ENCODE assay signal across 8 mouse cellular contexts in the genomic region with DNA sequence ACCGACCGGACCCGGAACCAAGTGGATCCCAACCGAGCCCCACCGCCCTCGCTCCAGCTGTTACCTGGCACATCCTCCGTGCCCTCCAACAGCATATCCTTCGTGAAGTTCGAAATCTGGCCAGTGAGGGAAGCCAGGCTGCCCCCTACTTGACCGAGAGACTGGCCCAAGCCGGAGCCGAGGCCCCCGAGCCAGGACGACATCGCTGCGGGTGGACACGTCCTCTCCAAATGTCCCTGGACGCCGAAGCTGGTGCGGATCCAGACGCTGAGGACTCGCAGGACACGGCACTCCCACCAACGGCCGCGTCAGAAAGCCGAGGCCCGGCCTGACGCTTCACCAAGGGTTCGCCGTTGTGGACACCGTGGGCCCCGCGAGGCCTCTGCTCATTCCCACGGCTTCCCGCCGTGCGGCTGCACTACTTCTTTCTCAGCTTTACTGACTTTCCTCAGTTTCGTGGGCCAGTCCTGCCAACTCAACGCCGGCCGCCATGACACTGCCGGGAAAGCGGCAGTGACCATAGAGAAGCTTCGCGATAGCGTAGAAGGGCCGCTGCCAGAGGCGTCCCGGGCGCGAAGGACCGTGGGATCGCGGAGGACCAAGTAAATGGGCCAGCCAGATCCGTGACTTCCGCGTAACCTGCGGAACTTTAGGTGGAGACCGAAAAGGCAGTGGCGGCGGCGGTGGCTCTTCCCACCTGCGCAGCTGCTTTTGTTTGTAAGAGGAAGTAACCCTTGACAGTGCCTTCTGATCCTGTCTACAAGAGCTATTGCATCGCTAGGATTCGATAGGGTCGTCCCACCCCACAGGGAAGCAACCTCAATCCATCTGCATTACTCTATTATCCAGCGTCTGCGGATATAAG. TPM values are rescaled to one million over a fixed set of nuclear protein-coding genes. Genes with fewer than 3 reads are reported as not detected.
DNase-seq lines count a peak whose midpoint lies in the region; ATAC-seq and TF ChIP-seq lines count a peak whose summit lies in the region.

Trip11 (minus strand) TSS at position 642 of the 865 bp plus-strand sequence.

- H3K4me2 ChIP-seq in hindbrain, embryonic 13.5 days: peak within 1 kb of the TSS; percentile 84

- peaks cover 12% of the 10 kb centered on the region for H3K36me3 ChIP-seq in hindbrain, embryonic 13.5 days

- no peak for TF ChIP-seq CTCF in Patski (IDR thresholded peaks at IDR 0.05)

- H3K9ac ChIP-seq in hindbrain, embryonic 13.5 days: peak within 1 kb of the TSS; percentile 92

- POLR2A ChIA-PET in Patski (lab: Charles Lee): interaction anchor here (0.7 kb wide), 1 partner anchor 62 kb away, joined by 3 read pairs; no protein-coding TSS in a partner anchor

- H3K4me1 ChIP-seq in hindbrain, embryonic 13.5 days (replicated peaks): peaks cover 27% of the 10 kb centered on the region

- H3K27me3 ChIP-seq in Patski: no peaks in the 10 kb centered on the region
- H3K27me3 ChIP-seq in hindbrain, embryonic 13.5 days: no peaks in the 10 kb centered on the region

- in situ Hi-C loops in Patski (cut with MboI; ENCODE audit: low pct_unique_long_range_greater_than_20kb): no loop called here

- peak within 1 kb of the TSS; percentile 90 for H3K4me3 ChIP-seq in hindbrain, embryonic 13.5 days

- H3K9me3 ChIP-seq in hindbrain, embryonic 13.5 days: no peaks in the 10 kb centered on the region

- peak within 1 kb of the TSS; percentile 88 for H3K27ac ChIP-seq in hindbrain, embryonic 13.5 days

- under 1% methylated on average over 69 of the region's 69 CpGs for WGBS in hindbrain, embryonic 13.5 days

- peak; percentile 59 for DNase-seq in Patski (ENCODE audit: low read depth, low spot score)
- peak; percentile 94 to 95 for DNase-seq in cerebellum, postnatal 10 days
- DNase-seq in frontal cortex, postnatal 14 days (ENCODE audit: low spot score in 2 of 2): peak; percentile 76 to 86
- peak; percentile 90 to 92 for DNase-seq in layer of hippocampus, postnatal 14 days (ENCODE audit: low spot score in 2 of 2)
- DNase-seq in lung, postnatal 10 days: peak; percentile 92
- peak; percentile 85 for DNase-seq in ovary, postnatal 14 days (ENCODE audit: low spot score)
- DNase-seq in thymus, postnatal 10 days (ENCODE audit: low spot score in 2 of 2): peak; percentile 85

- CTCF ChIA-PET in Patski (lab: Charles Lee): interaction anchor here (0.7 to 1.3 kb wide), 3 partner anchors 9 to 22 kb away, joined by 3 to 5 read pairs (median 4); no protein-coding TSS in a partner anchor

- peak; percentile 88 for ATAC-seq in Patski
- peak; percentile 96 for ATAC-seq in hindbrain, embryonic 13.5 days (ENCODE audit: low FRiP score)

RNA-seq across cellular contexts. Expression of gene Trip11, which starts in this region (rescaled TPM):
- polyA plus RNA-seq in Patski (2021): 17.7 TPM
- 25.3 and 27.2 TPM in 2 replicates for polyA plus RNA-seq in hindbrain, embryonic 13.5 days (2015; fragmentation: Nextera tagmentation; extraction: Ambion mirVana)
- 10 to 100 TPM; 26.8 to 27.5 TPM for total RNA-seq in layer of hippocampus, postnatal 14 days (2021)

Comparison
In these comparisons a context has a peak if more than half of its experiments do, and no peak if none do; other contexts are left out.
1. Peak in every context shown above with its lines: DNase-seq, ATAC-seq, H3K4me3 ChIP-seq and H3K27ac ChIP-seq.